Mouse (Mus musculus): ENCODE results near the gene Slc24a4.

- TF ChIP-seq CTCF (IDR thresholded peaks at IDR 0.05; ENCODE audit: low read depth, low read length) (no peak), POLR2A (IDR thresholded peaks at IDR 0.05; ENCODE audit: extremely low read depth, insufficient read depth, low read length) (no peak)
Measured at GRCm38 (mm10) chr12:102308001-102308456, 179.5 kb downstream of the Slc24a4 start.
